Mouse (Mus musculus) spleen, adult 12 weeks (tissue): ENCODE data around the gene Sprtn.
A peak's percentile ranks its signal among the peaks of the same experiment; 100 is the strongest.

Experiments
- DNase-seq: peaks from one replicate; pipeline ENCODE4 v3.0.0; 2022; ENCODE audit warnings: low spot score

Gene Sprtn

GRCm38 (mm10) chr8:124897386-124898250, at the start of gene Sprtn, which contains the start of gene Exoc8:
TSS of gene Sprtn (plus strand) at chr8:124897886.
TSS of gene Exoc8 (minus strand) at chr8:124897705.
- peak; percentile 99 for DNase-seq

GRCm38 (mm10) chr8:124853511-124853910, 44.2 kb upstream of the Sprtn start:
- no peak for DNase-seq

GRCm38 (mm10) chr8:124859466-124859865, 38.2 kb upstream of the Sprtn start:
- no peak for DNase-seq

GRCm38 (mm10) chr8:124860188-124860587, 37.5 kb upstream of the Sprtn start:
- DNase-seq = no peak

GRCm38 (mm10) chr8:124862321-124863162, 35.1 kb upstream of the Sprtn start, which contains the start of the genes Gnpat and 2810004N23Rik:
TSS of gene Gnpat (plus strand) at chr8:124863033.
TSS of gene 2810004N23Rik (minus strand) at chr8:124863120.
- peak; percentile 77 for DNase-seq

GRCm38 (mm10) chr8:124863163-124863677, 34.5 kb upstream of the Sprtn start:
- DNase-seq = no peak

GRCm38 (mm10) chr8:124863729-124864128, 34.0 kb upstream of the Sprtn start:
- DNase-seq = no peak

- DNase-seq = no peak
Observed at GRCm38 (mm10) chr8:124866669-124867068, 31.0 kb upstream of the Sprtn start.

- no peak for DNase-seq
Observed at GRCm38 (mm10) chr8:124867126-124867525, 30.6 kb upstream of the Sprtn start.

- DNase-seq = no peak
Observed at GRCm38 (mm10) chr8:124869708-124870107, 28.0 kb upstream of the Sprtn start.

GRCm38 (mm10) chr8:124871474-124871873, 26.2 kb upstream of the Sprtn start:
- DNase-seq = no peak

GRCm38 (mm10) chr8:124872081-124872480, 25.6 kb upstream of the Sprtn start:
- no peak for DNase-seq

GRCm38 (mm10) chr8:124872690-124873089, 25.0 kb upstream of the Sprtn start:
- DNase-seq = no peak

- DNase-seq = no peak
Observed at GRCm38 (mm10) chr8:124878141-124878540, 19.5 kb upstream of the Sprtn start.

- DNase-seq = no peak
Observed at GRCm38 (mm10) chr8:124878946-124879526, 18.6 kb upstream of the Sprtn start.

- no peak for DNase-seq
Observed at GRCm38 (mm10) chr8:124888385-124888784, 9.3 kb upstream of the Sprtn start.

- DNase-seq = no peak
Observed at GRCm38 (mm10) chr8:124892596-124892995, 5.1 kb upstream of the Sprtn start.

- no peak for DNase-seq
Observed at GRCm38 (mm10) chr8:124896010-124896631, 1.6 kb upstream of the Sprtn start.

GRCm38 (mm10) chr8:124896632-124897385, 877 bp upstream of the Sprtn start:
- DNase-seq = peak; percentile 60

- DNase-seq = no peak
Observed at GRCm38 (mm10) chr8:124898251-124898905, 692 bp downstream of the Sprtn start.
